Mouse (Mus musculus) left cerebral cortex, adult 9 months (tissue): ENCODE measurements at regions not wholly inside any gene's neighbourhood (a gene's known extent, or its start where the extent isn't known, plus 50 kb on each side); places are given as distances from the start of the nearest gene placed in this dataset.

Experiments used
- DNase-seq, 2 experiments: peaks; one replicate each; pipeline ENCODE4 v3.0.0; 2022; ENCODE audit warnings: low spot score in 2 of 2

- DNase-seq, result no peak
Observed at GRCm38 (mm10) chr15:24972020-24972419, 441.5 kb downstream of the Basp1 start.

- peak in 1 of 2 experiments; percentile 66 for DNase-seq
Observed at GRCm38 (mm10) chr15:24969391-24969812, 444.2 kb downstream of the Basp1 start.

GRCm38 (mm10) chr15:24968636-24969317 lies 444.8 kb downstream of the Basp1 start:
- peak in 1 of 2 experiments; percentile 23 for DNase-seq

GRCm38 (mm10) chr15:24929742-24930141 lies 483.8 kb downstream of the Basp1 start:
- DNase-seq, result no peak

- no peak for DNase-seq
Observed at GRCm38 (mm10) chr15:24911866-24912265, 501.7 kb downstream of the Basp1 start.

GRCm38 (mm10) chr15:24911466-24911865 lies 502.1 kb downstream of the Basp1 start:
- no peak for DNase-seq

GRCm38 (mm10) chr15:24906957-24907356 lies 506.6 kb downstream of the Basp1 start:
- DNase-seq, result peak in 1 of 2 experiments; percentile 46

- DNase-seq, result no peak
Observed at GRCm38 (mm10) chr15:24878846-24879245, 534.7 kb downstream of the Basp1 start.

- DNase-seq, result no peak
Observed at GRCm38 (mm10) chr15:24877711-24878598, 535.6 kb downstream of the Basp1 start.

- DNase-seq, result no peak
Observed at GRCm38 (mm10) chr15:24876157-24876731, 537.3 kb downstream of the Basp1 start.

- no peak for DNase-seq
Observed at GRCm38 (mm10) chr15:24840271-24840670, 573.3 kb downstream of the Basp1 start.

- peak in 1 of 2 experiments; percentile 2 for DNase-seq
Observed at GRCm38 (mm10) chr15:24838390-24838789, 575.2 kb downstream of the Basp1 start.

GRCm38 (mm10) chr15:24827881-24828280 lies 585.7 kb downstream of the Basp1 start:
- DNase-seq, result no peak

GRCm38 (mm10) chr15:24827259-24827658 lies 586.3 kb downstream of the Basp1 start:
- DNase-seq, result no peak

GRCm38 (mm10) chr15:24796836-24797235 lies 616.7 kb downstream of the Basp1 start:
- no peak for DNase-seq

- no peak for DNase-seq
Observed at GRCm38 (mm10) chr15:24793381-24793780, 620.2 kb downstream of the Basp1 start.

- DNase-seq, result no peak
Observed at GRCm38 (mm10) chr15:24786336-24786735, 627.2 kb downstream of the Basp1 start.

- peak in 1 of 2 experiments; percentile 9 for DNase-seq
Observed at GRCm38 (mm10) chr15:24778234-24778633, 635.3 kb downstream of the Basp1 start.

- no peak for DNase-seq
Observed at GRCm38 (mm10) chr15:24751480-24752157, 661.9 kb downstream of the Basp1 start.

GRCm38 (mm10) chr15:24743240-24743639 lies 670.3 kb downstream of the Basp1 start:
- DNase-seq, result no peak

GRCm38 (mm10) chr15:24725170-24725569 lies 688.4 kb downstream of the Basp1 start:
- no peak for DNase-seq

GRCm38 (mm10) chr15:24724664-24725063 lies 688.9 kb downstream of the Basp1 start:
- DNase-seq, result peak in 1 of 2 experiments; percentile 57
